Mouse (Mus musculus): ENCODE data around the gene Hoxd10.

The Hoxd10 gene

DNA sequence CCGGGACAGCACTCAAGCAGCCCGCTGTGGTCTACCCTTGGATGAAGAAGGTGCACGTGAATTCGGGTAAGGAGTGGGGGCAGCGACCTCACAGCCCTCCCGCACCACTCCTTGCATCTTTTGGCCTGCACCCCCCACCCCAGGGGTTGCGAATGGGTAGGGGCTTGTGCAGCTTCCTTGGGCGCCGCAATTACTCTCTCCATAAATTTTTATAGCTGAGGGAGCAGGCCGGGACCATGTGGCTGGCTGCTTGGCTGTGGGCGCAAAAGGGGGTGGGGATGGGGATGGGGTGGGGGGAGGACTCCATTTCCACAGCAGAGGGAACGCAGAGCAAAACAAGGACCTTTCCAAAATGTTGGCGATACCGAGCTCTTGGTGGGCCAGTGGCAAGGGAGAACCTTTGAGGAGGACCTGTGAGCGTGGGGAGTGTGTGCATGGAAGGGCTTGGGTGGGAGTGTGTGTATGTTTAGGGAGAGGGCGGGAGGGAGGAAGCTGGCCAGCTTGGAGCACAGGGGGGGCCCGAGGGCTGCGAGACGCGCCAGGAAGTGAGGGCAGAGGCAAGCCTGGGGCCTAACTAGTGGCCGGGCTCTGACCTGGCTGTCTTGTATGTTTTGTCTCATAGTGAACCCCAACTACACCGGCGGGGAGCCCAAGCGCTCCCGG is 36.0 kb downstream of the Hoxd10 start:
- in situ Hi-C loops (cut with MboI, MseI): no loop called here

DNA sequence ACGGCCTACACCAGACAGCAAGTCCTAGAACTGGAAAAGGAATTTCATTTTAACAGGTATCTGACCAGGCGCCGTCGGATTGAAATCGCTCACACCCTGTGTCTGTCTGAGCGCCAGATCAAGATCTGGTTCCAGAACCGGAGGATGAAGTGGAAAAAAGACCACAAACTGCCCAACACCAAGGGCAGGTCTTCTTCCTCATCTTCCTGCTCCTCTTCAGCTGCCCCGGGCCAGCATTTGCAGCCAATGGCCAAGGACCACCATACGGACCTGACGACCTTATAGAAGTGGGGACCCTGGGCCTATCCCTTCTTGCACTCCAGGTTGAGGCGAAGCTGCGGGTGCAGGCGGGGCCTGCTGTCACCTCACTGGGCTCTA is 36.6 kb downstream of the Hoxd10 start:
- in situ Hi-C loops (cut with MboI, MseI): no loop called here

DNA sequence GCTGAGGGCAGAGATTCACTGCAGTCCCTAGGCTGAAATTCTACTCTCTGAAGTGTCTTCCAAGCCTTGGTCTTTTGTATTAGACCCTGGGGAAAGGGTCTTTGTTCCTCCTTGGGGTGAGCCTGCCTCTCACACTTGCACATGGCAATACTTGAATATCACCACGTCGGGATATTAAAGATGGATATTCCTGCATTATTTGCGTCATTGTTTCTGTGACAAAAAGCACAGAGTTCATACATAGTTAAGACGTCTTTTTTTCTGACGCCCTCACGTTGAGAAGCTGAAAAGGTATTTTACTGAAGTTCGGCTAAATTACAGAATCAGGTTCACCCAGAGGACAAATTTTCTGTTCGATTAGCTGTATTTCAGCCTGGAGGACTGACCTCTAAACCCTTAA is 38.6 kb downstream of the Hoxd10 start:
- in situ Hi-C loops (cut with MboI, MseI): no loop called here

DNA sequence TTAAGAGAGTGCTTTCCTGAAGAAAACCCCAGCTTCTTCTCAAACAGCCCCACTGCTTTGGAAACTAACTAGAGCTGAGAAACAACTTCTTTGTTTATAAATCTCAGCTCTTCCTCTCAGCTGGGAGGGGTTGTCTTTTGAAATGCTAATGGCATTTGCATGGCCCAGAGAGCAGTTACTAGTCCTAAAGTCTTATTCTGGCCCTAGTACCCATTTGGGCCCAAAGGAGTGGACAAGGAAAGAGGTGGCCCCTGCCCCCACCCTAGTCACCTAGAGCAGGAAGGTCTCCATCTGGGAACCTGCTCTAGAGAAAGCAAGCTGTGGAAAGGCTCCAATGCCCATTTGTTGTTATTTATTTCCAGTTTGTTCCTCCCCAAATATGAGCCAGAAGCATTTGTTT is 39.3 kb downstream of the Hoxd10 start:
- in situ Hi-C loops (cut with MboI, MseI): no loop called here

DNA sequence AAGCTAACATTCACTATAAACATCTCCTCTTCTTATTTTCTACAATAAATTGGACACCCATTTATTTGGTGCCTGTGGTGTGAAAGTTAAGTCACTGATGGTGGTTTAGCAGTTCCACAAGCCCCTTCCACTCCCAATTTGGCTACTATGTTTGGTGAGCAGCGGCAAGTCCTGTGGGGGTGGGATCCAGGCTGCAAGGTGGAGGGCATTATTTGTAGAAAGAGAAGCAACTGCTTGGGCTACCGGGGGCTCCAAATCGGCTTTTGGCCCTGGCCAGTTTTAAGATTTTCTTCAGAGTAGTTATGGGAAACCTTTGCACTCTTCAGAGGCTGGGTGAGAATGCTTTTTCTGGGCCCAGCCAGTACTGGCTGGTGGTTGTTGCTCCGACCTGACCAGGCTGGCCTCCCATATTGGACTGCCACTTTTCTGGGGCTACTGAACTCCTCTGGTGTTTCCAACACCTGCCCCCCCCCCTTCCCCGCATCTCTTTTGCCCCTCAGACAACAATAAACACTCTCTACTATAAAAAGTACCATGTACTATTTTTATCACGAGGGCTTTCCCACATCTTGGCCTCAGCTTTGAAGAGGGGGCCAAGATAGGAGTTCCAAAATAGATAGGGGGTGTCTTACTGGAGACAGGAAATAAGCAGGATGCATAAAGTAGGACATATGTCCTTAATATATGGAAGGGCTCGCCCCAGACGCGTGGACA is 40.2 kb downstream of the Hoxd10 start:
- in situ Hi-C loops (cut with MboI, MseI): no loop called here

GRCm38 (mm10) chr2:74732513-74733316 is 41.0 kb downstream of the Hoxd10 start:
- in situ Hi-C loops (cut with MboI, MseI): no loop called here

GRCm38 (mm10) chr2:74733317-74733661 is 41.6 kb downstream of the Hoxd10 start:
- in situ Hi-C loops (cut with MboI, MseI): no loop called here

DNA sequence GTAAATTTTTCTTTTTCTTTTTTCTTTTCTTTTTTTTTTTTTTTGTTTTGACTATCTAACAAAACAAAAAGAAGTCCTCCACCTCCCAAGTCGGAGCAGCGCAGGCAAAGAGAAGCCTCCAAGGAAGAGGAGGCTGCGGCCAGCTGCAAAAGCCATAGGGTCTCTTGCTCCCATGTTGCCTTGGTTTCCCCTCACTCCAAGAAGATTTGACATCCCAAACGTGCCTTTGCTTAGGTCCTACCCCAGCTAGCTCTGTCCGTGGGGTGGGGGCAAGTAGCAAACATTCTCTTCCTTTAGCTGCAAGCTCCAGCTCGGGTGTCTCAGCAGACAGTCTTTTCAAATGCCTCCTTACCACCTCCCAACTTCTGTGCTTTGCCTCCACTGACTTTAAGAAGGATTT is 42.0 kb downstream of the Hoxd10 start:
- in situ Hi-C loops (cut with MboI, MseI): no loop called here

DNA sequence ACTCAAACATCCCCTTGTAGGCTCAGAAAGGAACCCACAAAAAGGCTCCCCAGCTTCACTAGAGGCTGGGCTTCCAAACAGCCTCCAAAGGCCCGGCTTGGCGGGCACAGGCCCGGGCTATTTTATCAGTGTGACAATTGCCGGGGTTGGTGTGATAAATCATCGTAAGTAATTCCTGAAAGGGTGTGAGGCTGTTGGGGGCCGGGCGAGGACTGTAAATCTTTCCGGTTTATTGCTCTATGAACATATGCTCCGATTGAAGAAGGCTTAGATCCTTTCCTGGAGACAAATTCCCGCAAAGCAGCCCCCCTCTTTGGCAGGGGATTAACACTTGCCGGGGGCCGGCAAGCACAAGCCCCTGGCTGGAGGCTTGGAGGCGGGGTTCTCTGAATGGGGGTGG is 42.7 kb downstream of the Hoxd10 start:
- in situ Hi-C loops (cut with MboI, MseI): no loop called here

DNA sequence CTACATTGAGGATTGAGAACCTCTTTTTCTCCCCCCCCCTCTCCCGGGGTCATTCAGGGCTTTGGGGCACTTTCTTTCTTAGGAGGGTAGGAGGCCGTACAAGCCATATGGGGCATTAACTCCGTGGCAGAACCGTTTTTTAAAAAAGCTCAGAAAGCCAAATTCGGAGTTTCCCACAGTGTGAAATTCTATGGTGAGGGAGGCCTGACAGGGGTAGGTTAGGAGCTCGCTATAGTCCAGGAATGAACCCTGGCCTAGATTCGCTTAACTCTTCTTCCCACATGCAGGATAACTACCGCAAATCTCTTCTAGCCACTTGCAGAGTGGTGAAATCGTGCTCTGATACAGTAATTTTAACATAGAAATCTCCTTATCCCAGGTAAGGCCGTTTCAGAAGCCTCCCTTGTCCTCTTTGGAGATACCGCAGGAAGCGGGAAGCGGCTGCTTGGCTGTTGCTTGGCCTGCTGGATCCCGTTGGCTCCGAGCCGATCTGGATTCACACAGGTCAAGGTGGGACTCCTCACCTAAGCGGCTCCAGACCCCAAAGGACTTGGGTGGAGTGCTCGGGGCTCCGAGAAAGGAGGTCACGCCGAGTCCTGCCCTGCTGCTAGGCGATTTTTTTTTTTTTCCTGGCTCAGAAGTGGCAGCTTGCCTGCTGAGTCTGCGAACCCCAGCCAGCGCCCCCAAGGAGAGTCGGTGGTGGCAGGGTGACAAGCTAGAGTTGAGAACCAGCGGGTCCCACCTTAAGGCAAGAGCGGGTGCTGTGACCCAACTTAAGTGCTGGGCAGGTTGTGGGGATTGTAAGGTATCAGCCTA is 43.5 kb downstream of the Hoxd10 start:
- in situ Hi-C loops (cut with MboI, MseI): no loop called here

GRCm38 (mm10) chr2:74735851-74736687 is 44.3 kb downstream of the Hoxd10 start:
- in situ Hi-C loops (cut with MboI, MseI): no loop called here

DNA sequence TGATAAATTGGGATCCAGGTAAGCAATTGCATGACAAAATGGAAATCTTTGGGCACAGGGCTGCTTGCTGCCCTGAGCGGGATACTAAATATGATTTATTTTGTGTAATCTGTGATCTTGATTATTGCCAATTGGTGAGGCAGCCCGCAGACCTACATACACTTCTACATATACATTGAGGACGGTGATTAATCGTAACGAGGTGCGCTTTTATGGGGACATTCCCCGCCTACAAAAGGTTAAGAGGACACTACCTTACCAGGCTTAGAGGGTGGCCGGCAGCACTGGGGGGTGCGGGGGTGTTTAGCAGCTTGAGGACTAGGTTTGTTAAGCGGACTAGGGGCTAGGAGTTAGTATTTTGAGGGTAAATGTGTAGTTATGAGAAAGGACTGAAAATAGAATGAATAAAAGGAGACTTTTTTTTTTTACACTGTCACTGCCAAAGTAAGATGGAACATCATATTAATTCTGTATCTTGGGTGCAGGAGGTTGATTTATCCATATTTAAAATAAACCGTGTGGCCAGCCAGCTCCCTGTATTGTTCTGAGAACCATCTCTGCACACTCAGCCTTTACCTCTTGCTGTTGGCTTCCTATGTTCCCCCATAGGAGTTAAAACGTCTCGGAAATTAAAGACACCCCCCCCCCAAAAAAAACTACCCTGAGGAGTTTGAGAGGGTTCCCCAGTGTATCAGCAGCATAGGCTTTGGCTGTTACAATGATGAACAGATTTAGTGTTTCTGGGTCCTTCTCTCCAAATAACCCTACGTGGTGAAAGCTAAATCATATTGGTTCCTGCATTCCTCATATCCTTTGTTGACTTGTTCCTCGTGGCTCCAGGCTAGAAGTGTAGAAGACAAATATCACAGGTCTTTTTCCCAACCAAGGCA is 45.2 kb downstream of the Hoxd10 start:
- in situ Hi-C loops (cut with MboI, MseI): no loop called here

DNA sequence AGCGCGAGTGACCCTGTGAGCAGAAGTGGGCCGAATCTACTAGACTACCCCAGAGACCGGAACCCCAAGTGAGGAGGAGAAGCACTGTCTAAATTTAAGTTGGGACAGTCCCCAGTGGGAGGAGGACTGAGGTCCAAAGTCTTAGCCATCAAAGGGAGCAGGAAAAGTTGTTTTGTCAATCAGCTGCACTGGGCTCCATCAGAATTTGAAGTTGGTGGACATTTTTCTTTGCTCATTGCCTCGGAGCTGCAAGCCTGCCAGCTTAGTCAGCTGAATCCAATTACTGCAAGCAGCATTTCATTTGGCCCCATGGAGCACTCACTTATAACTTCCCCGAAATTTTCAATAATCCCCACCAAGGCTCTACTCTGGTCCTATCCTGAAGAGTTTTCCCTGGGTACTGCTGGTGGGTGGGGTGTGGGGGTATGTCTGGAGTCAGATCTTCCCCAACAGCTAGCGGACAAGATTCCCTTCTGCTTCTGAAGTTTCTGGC is 45.9 kb downstream of the Hoxd10 start:
- in situ Hi-C loops (cut with MboI, MseI): no loop called here

GRCm38 (mm10) chr2:74738623-74739475 is 47.1 kb downstream of the Hoxd10 start:
- in situ Hi-C loops (cut with MboI, MseI): no loop called here

DNA sequence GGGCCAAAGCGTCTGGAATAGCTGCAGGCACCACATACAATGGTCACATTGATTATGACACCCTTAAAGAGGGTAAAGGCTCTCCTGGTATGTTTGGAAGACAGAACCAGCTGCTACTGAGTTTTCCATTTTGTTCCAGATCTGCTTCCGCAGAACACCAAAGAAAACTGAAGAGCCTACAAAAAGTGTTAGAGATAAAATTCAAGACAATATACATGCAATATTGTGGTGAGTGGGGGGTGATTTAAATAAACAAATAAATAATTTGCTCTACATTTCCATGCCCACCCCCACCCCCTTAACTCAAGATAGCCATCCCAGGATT is 47.7 kb downstream of the Hoxd10 start:
- in situ Hi-C loops (cut with MboI, MseI): no loop called here

DNA sequence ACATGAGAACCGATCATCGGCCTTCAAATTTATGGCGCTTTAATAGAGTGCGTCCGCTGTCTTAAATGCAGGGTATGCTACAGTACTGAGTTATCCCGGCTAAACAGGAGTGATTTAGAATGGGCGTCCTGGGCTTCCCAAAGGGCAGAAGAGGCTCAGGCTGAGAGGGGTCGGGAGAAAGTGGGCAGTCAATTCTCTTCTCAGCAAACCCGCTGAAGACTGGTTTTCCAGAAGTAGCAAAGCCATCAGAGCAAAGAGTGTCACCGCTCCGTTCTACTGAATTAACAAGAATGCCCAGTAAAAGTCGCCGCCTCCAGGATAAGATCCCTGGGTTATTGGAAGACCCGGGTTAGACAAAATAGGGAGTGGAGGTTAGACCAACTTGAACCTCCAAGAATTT is 48.1 kb downstream of the Hoxd10 start:
- in situ Hi-C loops (cut with MboI, MseI): loop anchor here (5.0 kb wide), 1 partner anchor 87 kb away; the partner anchor contains the start of gene Mtx2

DNA sequence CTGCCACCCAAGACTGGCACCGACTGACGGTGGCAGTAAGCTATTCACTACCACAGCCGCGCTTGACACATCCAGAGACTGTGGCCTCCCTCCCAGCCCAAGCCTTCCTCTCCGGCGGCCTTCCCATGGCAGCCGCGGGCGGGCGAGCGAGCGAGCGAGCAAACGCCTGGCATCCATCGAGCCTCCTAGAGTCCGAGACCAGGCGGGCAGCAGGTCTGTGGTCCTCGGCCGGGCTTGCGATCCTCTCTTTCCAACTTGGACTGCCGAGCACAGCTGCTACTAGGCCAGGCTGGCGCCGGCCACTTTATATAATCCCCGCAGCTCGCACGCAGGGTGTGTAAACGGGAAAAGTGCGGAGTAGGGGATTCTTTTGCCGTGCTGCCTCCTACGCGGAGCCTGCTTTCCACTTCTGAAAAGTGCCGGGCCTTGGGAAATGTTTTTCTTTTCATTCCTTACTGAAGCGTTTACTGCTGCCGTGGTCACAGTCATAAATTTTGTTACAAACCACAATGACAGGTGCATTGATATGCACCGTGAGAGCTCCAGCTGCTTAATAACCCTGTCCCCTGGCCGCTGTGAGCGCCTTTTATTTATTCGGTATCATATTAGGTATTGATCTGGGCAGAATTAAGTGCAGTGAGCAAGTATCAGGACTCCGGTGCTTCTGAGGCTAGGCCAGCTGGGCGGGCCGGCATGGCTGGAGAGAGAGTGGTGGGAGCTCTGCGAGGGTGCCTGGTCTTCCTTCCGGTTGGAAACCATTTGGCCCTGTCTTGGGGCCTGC is 48.8 kb downstream of the Hoxd10 start:
- in situ Hi-C loops (cut with MboI, MseI): loop anchor here (5.0 kb wide), 1 partner anchor 87 kb away; the partner anchor contains the start of gene Mtx2
